Mouse (Mus musculus): ENCODE measurements at regions not wholly inside any gene's neighbourhood (a gene's known extent, or its start where the extent isn't known, plus 50 kb on each side); places are given as distances from the start of the nearest gene placed in this dataset.

DNA sequence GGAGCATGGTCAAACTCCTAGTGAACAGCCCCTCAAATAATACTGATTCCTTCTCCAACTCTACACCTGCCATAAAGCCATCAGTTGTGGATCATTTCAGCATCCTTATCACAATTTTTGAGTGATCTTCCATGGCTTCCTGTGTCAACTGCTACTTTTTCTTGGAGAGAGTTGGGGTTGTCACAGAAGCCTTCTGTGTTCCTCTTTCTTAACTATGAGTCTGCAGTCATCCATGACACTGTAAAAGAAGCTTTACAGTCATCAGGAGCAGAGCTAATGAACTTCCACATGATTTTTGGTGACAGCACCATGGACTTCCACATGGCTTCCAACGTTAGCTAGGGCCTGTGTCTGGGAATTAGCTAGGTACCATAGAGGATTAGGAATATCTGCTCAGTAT lies 208.1 kb downstream of the Calcrl start:
- no peak for TF ChIP-seq CTCF (IDR thresholded peaks at IDR 0.05)
- TF ChIP-seq EP300 (IDR thresholded peaks at IDR 0.05) = no peak
